Mouse (Mus musculus) heart, embryonic 11.5 days (tissue): ENCODE results near the gene Ube2a. TPM values are rescaled to one million over a fixed set of nuclear protein-coding genes. Genes with fewer than 3 reads are reported as not detected.

ENCODE experiments used
- ATAC-seq: fragments of 200-750 bp; cut with Nextera tagmentation; replicated peaks from 2 replicates; pipeline ENCODE4 v1.8.0; 2017; ENCODE audit warnings: moderate library complexity; ENCODE audit not compliant: insufficient number of reproducible peaks, low FRiP score, low TSS enrichment
- H3K27ac ChIP-seq: fragments of 300-500 bp; sonication (generic); 2 replicates; pipeline ENCODE4 v1.5.1; 2014; ENCODE audit warnings: mild to moderate bottlenecking, low read depth, low read length
- H3K27me3 ChIP-seq: fragments of 300-500 bp; sonication (generic); 2 replicates; pipeline ENCODE4 v1.6.1; 2014; ENCODE audit warnings: mild to moderate bottlenecking, low read length, mixed read lengths; ENCODE audit not compliant: control insufficient read depth, insufficient read depth
- H3K36me3 ChIP-seq: fragments of 300-500 bp; sonication (generic); 2 replicates; pipeline ENCODE4 v1.6.1; 2014; ENCODE audit warnings: mild to moderate bottlenecking, low read length, moderate library complexity, mixed read lengths; ENCODE audit not compliant: control insufficient read depth, insufficient read depth
- H3K4me1 ChIP-seq: fragments of 300-500 bp; sonication (generic); 2 replicates; pipeline ENCODE4 v1.6.1; 2014; ENCODE audit warnings: low read length; ENCODE audit not compliant: control insufficient read depth, insufficient read depth
- H3K4me2 ChIP-seq: fragments of 300-500 bp; sonication (generic); 2 replicates; pipeline ENCODE4 v1.6.1; 2014; ENCODE audit warnings: mild to moderate bottlenecking, moderate library complexity
- H3K4me3 ChIP-seq: fragments of 300-500 bp; sonication (generic); 2 replicates; pipeline ENCODE4 v1.5.1; 2014; ENCODE audit warnings: low read depth, low read length
- H3K9ac ChIP-seq: fragments of 300-500 bp; sonication (generic); 2 replicates; pipeline ENCODE4 v1.6.1; 2014; ENCODE audit warnings: mild to moderate bottlenecking, low read depth, low read length, moderate library complexity
- H3K9me3 ChIP-seq: fragments of 300-500 bp; sonication (generic); replicated peaks from 2 replicates; pipeline ENCODE4 v1.6.1; 2016; ENCODE audit warnings: low read length; ENCODE audit not compliant: control insufficient read depth
- WGBS: fragments of 180-500 bp; shearing (Covaris S2); extraction: QIAGEN DNeasy Blood & Tissue Kit; methylation state at CpG from one replicate; pipeline ENCODE4 v1.1.7; 2014; ENCODE audit not compliant: insufficient replicate concordance; 5-methylcytosine and 5-hydroxymethylcytosine counted together
- polyA plus RNA-seq: library from polyadenylated mRNA; unstranded; fragments of >200 nt; fragmentation: Nextera tagmentation; extraction: Ambion mirVana; gene quantifications from 2 replicates; pipeline ENCODE4 v1.2.1, GENCODE M21; 2014

Ube2a gene
- 125 and 126 TPM in 2 replicates for polyA plus RNA-seq

DNA sequence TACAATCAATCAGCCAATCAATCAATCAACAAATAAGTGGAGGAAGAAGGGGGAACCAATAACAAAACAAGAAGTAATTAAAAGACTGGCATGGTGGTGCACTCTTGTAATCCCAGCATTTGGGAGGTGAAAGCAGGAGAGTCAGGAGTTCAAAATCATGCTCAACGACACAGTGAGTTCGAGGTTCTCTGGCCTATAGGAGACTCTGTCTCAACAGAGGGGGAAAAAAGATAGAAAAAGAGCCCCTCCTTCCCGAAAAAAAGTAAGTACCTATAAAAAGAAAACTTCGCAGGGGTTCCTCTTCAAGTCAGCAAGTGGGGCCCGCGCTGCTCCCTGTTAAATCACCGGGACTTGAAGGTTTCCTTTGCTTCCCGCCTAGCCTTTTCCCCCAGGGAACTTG is at the start of gene Ube2a, which contains the start of gene C330007P06Rik:
TSS of gene Ube2a (plus strand) at position 136 of the 400 bp plus-strand sequence.
TSS of gene C330007P06Rik (minus strand) at position 347 of the 400 bp plus-strand sequence.
- Histone ChIP-seq H3K27ac (peak within 1 kb of the TSS; percentile 70), H3K9me3 (no peaks in the 10 kb centered on the region), H3K9ac (peak within 1 kb of the TSS; percentile 79), H3K36me3 (no peaks in the 10 kb centered on the region), H3K27me3 (no peaks in the 10 kb centered on the region), H3K4me2 (peak within 1 kb of the TSS; percentile 67), H3K4me1 (no peaks in the 10 kb centered on the region), H3K4me3 (peak within 1 kb of the TSS; percentile 69)
- ATAC-seq, result peak; percentile 22; the same call in 1 of the 2 replicates
- WGBS, result 21% methylated on average over 8 of the region's 8 CpGs

DNA sequence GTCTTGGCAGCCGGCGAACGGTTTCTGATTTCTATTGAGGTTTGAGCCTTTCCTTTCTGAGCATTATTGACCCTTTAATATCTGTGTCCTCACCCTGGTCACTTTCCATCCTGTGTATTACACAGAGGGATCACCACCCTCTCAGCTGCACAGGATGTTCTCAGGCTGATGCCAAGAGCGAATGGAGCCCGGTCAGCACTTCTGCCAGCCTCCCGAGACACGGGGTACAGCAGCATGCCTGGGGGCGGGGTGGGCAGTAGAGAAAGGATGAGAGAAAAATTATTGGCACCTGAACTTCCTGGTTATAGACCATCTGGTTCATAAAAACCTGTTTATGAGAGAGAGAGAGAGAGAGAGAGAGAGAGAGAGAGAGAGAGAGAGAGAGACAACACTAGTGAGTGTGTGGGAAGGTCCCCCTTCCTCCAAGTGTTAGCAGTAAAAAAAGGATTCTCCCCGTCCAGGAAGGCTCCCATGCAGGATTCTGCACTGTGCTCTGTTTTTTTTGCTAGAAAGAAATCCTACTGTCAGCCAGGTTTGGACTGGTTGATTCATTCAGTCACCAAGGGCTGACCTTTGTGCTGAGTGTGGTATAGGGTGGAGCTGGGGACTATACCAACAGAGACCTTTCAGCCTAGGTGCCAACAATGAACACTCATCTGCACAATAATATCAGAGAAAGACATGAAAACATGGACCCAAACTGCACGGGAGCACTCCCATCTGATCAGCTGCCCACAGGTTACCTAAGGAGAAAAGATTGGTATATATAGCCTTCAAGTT is 49.6 kb upstream of the Ube2a start:
- 80% methylated on average over 10 of the region's 10 CpGs for WGBS
- H3K4me3 ChIP-seq, result no peak overlapping the region
- H3K4me2 ChIP-seq, result no peak overlapping the region
- no peaks in the 10 kb centered on the region for H3K4me1 ChIP-seq
- H3K36me3 ChIP-seq, result no peaks in the 10 kb centered on the region
- no peaks in the 10 kb centered on the region for H3K27me3 ChIP-seq
- no peak overlapping the region for H3K9ac ChIP-seq
- no peak overlapping the region for H3K27ac ChIP-seq
- no peak for ATAC-seq
- no peaks in the 10 kb centered on the region for H3K9me3 ChIP-seq

DNA sequence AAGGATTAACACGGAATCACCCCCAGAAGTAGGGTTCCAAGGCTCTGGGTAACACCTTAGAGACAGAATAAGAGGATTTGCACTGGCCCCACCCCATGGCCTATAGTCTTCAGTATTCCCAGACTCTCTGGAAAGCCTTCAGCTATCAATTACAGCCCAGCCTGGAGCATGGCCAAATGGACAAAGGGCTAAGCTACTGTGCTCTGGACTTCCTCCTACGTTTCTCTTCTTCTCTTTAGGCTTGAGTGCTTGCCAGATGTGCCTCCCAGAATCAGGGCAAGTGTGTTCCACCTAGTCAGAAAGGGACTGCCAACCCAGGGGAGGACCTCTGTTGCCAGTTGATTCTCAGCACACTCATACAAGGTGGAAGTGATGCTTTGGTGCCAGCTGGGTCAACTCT is 48.7 kb upstream of the Ube2a start:
- Histone ChIP-seq H3K27ac (no peak overlapping the region), H3K4me1 (no peaks in the 10 kb centered on the region), H3K9me3 (no peaks in the 10 kb centered on the region), H3K9ac (no peak overlapping the region), H3K4me2 (no peak overlapping the region), H3K4me3 (no peak overlapping the region), H3K36me3 (no peaks in the 10 kb centered on the region), H3K27me3 (no peaks in the 10 kb centered on the region)
- no peak for ATAC-seq
- WGBS, result 49% methylated on average over 2 of the region's 2 CpGs

DNA sequence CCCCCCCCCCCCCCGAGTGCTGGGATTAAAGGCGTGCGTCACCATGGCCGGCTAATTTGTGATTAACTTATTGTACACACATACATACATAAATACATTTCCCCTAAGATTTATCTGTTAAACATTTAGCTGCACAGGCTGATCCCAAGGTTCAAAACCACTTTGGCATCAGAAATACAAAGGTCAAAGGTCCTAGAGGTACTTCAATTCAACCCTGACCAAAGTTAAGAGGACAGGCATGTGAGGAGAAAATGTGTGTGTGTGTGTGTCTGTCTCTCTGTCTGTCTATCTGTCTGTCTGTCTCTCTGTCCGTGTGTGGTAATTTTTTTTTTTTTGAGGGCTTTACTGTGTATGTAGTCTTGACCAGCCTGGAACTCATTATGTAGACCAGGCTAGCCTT is 46.8 kb upstream of the Ube2a start:
- Histone ChIP-seq H3K4me1 (no peaks in the 10 kb centered on the region), H3K4me3 (no peak overlapping the region), H3K27me3 (no peaks in the 10 kb centered on the region), H3K27ac (no peak overlapping the region), H3K9me3 (no peaks in the 10 kb centered on the region), H3K36me3 (no peaks in the 10 kb centered on the region), H3K9ac (no peak overlapping the region), H3K4me2 (no peak overlapping the region)
- 92% methylated on average over 4 of the region's 5 CpGs for WGBS
- ATAC-seq, result no peak

DNA sequence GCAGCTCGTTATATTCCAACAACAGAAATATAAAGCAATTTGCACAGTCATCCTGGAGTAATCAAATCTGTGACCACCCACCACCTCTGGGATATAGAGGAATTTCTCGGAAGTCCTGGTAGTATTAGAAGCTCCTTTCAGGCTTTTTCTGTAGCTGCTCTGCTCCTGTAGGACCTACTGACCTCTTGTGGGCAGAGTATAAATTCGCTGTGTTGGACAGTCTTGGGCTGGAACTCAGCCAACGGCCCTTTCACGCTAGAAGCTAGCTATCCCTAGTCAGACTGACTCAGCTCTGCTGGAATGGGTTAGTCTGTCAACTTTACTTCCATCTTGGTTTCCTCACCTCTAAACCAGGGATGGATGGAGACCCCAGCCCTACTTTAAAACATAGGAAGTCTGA is 43.4 kb upstream of the Ube2a start:
- ATAC-seq, result no peak
- H3K27ac ChIP-seq, result no peak overlapping the region
- H3K36me3 ChIP-seq, result no peaks in the 10 kb centered on the region
- H3K4me2 ChIP-seq, result no peak overlapping the region
- H3K9ac ChIP-seq, result no peak overlapping the region
- no peaks in the 10 kb centered on the region for H3K4me1 ChIP-seq
- H3K9me3 ChIP-seq, result no peaks in the 10 kb centered on the region
- no peak overlapping the region for H3K4me3 ChIP-seq
- H3K27me3 ChIP-seq, result no peaks in the 10 kb centered on the region
- 49% methylated on average over 5 of the region's 5 CpGs for WGBS

DNA sequence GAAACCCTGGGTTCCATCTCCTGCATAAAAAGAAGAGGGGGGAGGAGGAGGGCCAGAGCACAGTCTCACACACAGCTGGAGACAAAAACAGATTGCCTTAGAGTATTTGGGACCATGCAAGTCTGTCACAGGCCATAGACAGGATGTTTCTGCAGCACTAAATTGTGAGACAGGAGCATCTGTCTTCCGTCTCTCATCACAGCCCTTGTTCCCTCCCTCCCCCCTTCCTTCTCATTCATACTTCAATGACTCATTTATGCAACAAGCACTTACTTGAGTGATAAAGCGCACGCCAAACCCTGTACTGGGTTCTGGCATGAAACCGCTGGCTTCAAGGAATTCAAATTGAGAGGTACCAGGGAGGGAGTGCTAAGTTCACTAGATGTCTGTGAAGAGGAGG is 42.1 kb upstream of the Ube2a start:
- no peak overlapping the region for H3K4me2 ChIP-seq
- H3K27ac ChIP-seq, result no peak overlapping the region
- WGBS, result 43% methylated on average over 4 of the region's 4 CpGs
- no peak for ATAC-seq
- H3K4me3 ChIP-seq, result no peak overlapping the region
- H3K36me3 ChIP-seq, result no peaks in the 10 kb centered on the region
- H3K9me3 ChIP-seq, result no peaks in the 10 kb centered on the region
- H3K9ac ChIP-seq, result no peak overlapping the region
- H3K27me3 ChIP-seq, result no peaks in the 10 kb centered on the region
- no peaks in the 10 kb centered on the region for H3K4me1 ChIP-seq

DNA sequence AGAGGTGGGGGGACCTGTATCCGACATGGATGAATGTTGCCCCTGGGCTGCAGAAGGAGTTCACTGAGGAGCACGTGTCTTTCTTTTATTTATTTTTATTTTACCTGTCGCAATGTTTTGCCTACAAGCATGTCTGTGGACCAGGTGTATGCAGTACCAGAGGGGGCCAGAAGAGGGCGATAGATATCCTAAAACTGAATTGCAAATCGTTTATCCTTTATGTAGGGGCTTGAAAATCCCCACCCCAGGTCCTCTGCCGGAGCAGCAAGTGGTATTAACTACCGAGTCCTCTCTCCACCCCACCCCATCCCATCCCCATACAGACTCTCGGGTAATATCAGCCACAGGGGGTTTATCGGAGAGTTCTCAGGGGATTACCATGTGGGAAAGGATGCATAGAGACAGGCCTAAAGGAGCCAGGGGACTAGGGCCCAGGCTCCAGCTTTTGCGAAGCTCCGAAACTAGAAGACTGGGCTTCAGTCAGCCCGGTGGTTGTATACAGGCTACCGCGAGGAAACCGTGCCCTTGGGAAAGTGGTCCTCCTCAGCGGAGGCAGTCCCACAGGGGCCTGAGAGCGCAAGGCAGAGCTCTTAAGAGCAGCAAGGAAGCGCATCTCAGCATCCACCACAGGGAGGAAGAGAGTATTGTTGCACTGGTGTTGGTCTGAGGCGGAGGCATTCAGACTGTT is 40.2 kb upstream of the Ube2a start:
- Histone ChIP-seq H3K36me3 (no peaks in the 10 kb centered on the region), H3K4me3 (peak overlapping the region; percentile 23; the same call in 1 of the 2 replicates), H3K4me2 (peak overlapping the region; percentile 47), H3K4me1 (no peaks in the 10 kb centered on the region), H3K27me3 (no peaks in the 10 kb centered on the region), H3K9me3 (no peaks in the 10 kb centered on the region), H3K27ac (no peak overlapping the region), H3K9ac (no peak overlapping the region; the same call in 1 of the 2 replicates)
- no peak for ATAC-seq
- WGBS, result 27% methylated on average over 19 of the region's 19 CpGs

DNA sequence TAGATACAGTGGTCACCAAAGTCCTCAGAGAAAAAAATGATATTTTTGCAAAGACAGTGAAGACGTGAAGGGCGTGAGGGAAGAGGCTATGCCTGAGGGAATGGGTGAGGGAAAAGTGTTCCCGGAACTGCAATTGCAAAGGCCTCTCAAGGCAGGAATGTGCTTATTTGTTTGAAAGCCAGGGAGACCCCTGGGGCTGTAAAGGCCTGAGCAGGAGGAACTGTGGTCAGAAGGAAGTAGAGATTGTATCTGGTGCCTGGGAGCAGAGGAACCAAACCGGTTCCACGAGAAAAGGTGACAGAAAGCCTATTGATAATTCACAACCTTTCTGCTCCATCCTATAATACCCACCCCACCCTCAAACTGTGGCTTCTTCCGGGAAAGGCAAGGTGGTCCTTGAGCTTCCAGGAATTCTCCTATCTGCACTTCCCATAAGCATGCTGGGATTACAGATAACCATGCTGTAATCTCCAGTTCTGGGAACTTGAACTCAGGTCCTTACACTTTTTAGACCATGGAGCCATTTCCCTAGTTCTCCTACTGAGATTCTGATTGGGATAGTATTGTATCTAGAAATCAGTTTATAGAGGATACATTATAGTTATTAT is 36.5 kb upstream of the Ube2a start:
- WGBS, result 62% methylated on average over 6 of the region's 6 CpGs
- Histone ChIP-seq H3K9me3 (no peaks in the 10 kb centered on the region), H3K4me2 (no peak overlapping the region), H3K4me3 (no peak overlapping the region), H3K4me1 (no peaks in the 10 kb centered on the region), H3K36me3 (no peaks in the 10 kb centered on the region), H3K27me3 (no peaks in the 10 kb centered on the region), H3K27ac (no peak overlapping the region), H3K9ac (no peak overlapping the region)
- no peak for ATAC-seq
